Mouse (Mus musculus): ENCODE measurements around the gene Prkcb.

The Prkcb gene

DNA sequence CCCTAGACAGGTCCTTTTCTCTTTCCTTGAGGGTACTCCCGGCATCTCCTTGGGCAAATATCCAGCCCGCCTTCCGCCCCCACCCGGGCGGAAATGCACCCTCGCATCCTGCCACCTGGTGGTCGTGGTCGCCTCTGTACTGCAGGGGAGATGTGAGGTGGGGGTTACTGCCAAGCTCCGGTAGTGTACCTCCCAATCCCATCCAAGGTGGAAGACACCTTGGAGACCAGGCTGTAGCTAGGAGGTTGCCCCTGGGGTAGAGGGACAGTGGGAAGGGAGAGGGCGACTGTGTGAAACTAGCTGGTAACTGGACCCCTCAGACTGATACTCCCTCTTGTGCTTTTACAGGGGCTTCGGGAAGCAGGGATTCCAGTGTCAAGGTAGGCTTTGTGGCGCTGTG is 1.6 kb downstream of the Prkcb start:
- DNase-seq (ENCODE audit: low spot score) = no peak

- no peak for DNase-seq (ENCODE audit: low spot score)
These were observed 2.2 kb downstream of the Prkcb start for GRCm38 (mm10) chr7:122290771-122291170.

GRCm38 (mm10) chr7:122292151-122292550 is 3.6 kb downstream of the Prkcb start:
- DNase-seq (ENCODE audit: low spot score) = no peak

GRCm38 (mm10) chr7:122294111-122294510 is 5.6 kb downstream of the Prkcb start:
- DNase-seq (ENCODE audit: low spot score) = no peak

DNA sequence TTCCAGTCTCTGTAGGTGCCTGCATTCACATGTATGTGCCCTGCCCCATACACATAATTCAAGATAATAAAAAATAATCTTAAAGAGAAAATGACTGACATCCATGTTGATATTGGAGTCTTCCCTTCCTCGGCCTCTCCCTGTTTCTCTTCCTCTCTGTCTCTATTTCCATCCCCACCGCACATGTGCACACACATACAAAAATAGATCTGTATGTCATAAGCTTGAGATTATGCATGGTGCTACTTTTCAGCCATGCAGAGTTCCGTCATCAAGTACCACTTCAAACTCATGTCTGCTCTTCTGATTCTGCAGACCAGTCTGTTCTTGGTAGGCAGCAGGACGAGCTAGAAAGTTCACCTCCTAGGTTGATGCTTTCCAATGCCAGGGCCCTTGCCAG is 6.8 kb downstream of the Prkcb start:
- no peak for DNase-seq (ENCODE audit: low spot score)

DNA sequence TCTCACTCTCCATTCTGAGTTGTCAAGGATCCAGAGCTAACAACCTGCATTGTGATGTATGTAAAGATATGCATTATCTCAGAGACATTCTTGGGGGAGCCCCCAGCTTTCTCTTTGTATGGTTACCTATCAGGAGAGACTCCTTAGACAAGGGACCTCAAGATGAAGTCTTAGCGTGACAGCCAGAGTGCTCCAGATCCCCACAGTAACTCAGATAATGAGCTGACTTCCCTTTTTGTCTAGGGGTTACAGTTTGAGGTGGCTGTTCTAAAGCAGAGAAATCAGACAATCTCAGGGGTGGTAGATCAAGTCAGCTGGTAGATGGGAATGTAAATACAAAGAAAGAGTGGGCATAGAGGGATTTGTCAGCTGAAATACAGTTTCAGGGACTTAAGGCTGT is 7.8 kb downstream of the Prkcb start:
- DNase-seq (ENCODE audit: low spot score) = no peak

DNA sequence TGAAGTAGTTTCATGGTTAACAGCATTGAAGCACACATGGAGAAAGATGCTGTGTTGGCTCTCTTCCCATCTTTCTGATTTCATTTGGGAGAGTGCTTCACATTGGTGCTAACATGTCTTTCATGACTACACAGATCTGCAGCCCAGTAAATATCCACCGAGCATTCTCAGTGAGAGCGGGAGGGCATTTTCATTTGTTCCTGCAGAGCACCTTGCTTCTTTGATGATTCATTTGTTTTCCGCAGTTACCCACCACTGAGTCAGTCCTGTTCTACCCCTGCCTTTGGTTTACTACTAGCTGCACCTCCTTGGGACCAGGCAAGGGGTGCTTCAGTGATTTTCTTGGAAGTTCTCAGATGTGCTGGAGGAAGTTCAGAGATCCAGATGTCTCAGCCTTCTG is 8.3 kb downstream of the Prkcb start:
- no peak for DNase-seq (ENCODE audit: low spot score)

GRCm38 (mm10) chr7:122297627-122298026 is 9.1 kb downstream of the Prkcb start:
- no peak for DNase-seq (ENCODE audit: low spot score)

DNA sequence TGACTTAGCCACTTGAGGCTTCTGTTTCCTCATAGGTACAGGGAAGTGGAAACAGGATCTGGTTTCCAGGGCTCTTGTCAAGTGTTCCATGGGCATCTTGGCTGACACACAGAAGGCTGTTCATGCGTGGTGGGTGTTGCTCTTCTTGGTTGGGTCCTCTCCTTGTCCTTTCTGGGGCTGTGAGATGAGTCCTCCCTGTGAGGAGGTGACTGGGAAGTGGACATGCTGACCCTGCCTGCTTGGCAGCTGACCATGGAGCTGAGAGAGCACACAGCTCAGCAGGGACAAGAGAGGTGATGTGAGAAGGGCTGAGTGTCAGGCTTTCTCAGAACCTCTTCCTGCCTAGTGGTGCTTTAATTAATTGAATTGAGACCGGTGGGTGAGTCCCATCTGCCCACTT is 10.2 kb downstream of the Prkcb start:
- DNase-seq (ENCODE audit: low spot score) = no peak

GRCm38 (mm10) chr7:122300538-122300937 is 12.0 kb downstream of the Prkcb start:
- no peak for DNase-seq (ENCODE audit: low spot score)

GRCm38 (mm10) chr7:122302538-122302937 is 14.0 kb downstream of the Prkcb start:
- no peak for DNase-seq (ENCODE audit: low spot score)

GRCm38 (mm10) chr7:122303988-122304387 is 15.4 kb downstream of the Prkcb start:
- DNase-seq (ENCODE audit: low spot score) = no peak

DNA sequence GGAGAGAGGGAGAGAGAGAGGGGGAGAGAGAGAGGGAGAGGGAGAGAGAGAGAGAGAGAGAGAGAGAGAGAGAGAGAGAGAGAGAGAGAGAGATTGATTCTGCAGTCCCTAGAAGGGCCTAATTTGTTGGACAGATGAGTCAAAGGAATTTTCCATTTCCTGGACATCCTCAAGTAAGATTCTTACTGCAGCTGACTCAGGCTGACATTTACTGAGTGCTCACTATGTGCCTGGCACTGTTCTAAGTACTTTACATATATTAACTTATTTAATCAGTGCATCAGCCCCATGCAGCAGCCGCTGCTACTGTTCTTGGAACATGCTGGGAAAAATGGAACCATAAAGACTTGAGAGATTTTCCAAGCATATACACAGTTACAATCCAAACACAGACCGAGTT is 16.0 kb downstream of the Prkcb start:
- no peak for DNase-seq (ENCODE audit: low spot score)

DNA sequence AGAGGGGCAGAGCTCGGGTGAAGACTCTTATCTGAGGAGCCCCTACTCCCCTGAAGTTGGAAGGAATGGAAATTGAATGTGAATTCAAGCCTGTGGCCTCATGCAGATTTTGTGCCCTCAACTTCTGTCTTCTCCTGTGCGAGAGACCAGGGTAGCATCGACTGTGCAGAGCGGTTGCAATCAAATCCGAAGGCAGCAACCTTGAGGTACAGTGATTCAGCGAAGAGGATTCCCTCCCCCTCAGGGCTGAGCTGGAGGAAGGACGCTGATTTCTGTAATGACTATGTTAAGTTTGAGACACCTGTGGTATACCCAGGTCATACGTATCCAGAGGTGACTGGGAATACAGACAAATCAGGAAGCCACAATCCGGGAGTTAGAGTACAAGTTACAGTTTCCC is 18.7 kb downstream of the Prkcb start:
- no peak for DNase-seq (ENCODE audit: low spot score)

DNA sequence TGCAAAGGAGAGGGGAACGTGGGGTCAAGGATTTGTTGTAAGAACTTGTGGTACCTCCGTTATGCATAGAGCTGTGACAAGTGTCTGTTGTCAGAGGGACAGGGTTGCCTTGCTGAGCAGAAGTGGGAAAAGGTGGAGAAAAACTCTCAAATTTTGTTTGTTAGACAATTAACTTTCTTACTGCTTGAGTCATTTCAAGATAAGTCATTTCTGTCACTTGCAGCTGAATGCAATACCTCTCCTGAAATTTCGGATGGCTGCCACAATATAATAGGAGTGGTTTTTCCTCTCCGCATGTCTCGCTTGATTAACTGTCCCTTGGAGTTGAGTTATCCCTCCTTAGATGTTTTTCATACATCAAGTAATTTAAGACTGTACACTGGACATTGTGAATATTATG is 20.1 kb downstream of the Prkcb start:
- DNase-seq (ENCODE audit: low spot score) = no peak

DNA sequence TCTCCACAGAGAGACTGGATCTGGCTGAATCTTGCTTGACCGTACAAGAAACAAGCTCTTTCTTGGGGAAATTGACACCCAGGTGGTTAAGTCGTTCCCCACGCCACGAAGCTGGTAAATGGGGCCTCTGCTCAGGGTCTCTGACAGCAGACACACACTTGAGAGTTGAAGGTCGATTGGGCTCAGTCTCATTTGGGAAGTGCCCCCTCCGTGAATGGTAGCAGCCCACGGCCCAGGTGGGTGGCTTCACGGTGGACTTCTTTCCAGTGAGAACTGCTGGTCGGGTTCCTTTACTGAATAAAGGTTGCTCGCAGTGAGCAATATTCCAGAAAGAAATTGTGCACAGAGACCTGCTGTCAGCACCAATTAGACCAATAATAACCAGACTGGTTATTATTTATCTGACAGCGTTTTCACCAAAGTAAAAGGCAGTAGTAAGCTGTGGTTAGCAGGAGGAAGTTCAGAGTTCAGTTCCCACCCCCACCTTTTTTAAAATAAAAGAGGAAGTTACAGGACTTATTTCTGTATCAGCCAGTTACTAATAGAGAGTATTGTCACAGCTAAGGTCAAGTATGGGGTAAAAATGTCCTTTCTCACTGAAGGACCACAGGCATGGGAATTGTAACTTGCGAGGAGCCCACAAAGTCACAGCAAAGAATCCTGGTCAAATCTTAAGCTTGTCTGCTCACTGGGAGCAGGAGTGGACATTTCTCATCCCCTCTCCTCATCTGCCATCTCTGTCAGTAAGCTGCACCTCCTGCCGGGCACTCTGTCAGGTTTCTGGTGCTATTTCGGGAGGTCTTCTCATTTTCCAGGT is 21.6 kb downstream of the Prkcb start:
- no peak for DNase-seq (ENCODE audit: low spot score)

- DNase-seq (ENCODE audit: low spot score) = no peak
These were observed 22.1 kb downstream of the Prkcb start for GRCm38 (mm10) chr7:122310726-122311018.

- no peak for DNase-seq (ENCODE audit: low spot score)
These were observed 25.3 kb downstream of the Prkcb start for GRCm38 (mm10) chr7:122313690-122314477.

DNA sequence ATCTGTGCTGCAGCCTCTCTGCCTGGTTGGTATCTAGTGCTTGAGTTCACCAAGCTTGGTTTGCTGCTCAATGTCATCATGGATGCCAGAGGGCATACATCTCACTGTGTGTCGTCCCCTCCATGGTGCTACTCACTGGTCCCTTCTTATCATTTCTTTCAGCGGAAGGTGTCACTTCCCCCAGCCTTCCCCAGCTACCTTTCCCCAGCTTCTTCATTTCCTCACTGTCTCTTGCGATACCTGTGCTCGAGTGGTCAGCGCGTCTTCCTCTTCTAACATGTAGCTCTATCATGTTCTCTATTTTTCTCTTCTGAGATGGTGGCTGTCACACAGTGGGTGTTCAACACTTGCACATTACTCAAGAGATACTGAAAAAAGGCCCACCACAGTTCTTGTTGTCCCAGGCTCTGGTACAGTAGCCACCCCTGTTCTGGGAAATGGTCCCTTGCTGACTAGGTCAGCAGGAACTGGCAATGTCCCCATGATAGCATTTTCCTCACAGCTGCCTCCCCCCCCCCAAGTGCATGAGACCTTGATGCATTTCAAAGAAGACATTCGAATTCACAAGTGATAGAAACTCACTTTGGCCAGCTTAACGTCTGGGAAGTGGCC is 27.3 kb downstream of the Prkcb start:
- no peak for DNase-seq (ENCODE audit: low spot score)

DNA sequence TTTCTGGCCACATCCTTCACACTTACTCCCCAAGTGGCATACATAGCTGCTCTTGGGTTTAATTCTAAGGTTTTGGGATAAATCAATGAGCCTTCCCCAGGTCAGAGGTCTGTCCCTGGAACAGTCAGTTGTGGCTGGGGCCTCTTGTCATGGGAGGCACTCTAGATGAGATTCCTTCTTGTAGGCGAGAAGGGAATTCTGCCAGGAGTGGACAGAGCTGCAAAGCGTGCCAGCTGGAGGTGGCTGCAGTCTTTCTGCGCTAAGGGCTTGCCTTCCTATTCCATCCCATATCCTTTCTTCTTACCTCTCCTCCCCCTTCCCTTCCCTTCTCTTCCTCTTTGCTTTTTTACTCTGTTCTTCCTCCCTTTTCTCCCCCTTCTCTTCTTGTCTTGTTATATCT is 28.1 kb downstream of the Prkcb start:
- DNase-seq (ENCODE audit: low spot score) = no peak

DNA sequence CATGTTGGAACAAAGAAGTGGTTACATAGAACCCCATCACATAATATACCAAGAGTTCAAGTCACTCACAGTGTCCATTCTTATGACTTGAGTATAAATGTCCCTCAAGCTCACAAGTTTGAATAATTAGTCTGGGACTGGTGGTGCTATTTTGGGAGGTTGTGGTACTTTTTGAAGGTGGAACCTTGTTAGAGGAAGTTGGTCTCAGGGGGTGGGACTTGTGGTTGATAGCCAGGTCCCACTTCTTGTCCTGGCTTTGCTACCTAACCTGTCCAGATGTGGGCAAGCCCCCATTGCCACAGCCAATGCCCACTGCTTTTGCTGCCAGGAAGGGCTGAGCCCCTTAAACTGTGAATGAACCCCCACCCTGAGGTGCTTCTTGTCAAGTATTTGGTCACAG is 28.9 kb downstream of the Prkcb start:
- no peak for DNase-seq (ENCODE audit: low spot score)

DNA sequence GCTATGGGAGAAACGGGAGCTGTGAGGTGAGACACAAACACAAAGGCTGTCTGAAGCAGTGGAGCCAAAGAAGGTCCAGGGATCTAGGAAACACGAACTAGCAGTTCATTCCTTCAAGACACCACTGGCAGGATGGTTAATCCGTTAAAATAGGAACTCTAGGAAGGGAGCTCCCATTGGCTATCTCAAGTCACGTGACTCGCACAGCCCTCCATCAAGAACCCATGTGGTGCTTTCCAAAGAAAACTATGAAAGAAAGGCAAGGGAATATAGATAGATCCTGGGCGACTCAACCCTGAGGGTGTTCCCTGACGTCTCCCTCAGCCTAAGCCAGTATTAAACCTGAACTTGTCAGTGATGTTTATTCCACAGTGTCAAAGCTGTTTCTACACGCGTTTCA is 31.0 kb downstream of the Prkcb start:
- DNase-seq (ENCODE audit: low spot score) = no peak

GRCm38 (mm10) chr7:122320843-122321544 is 32.4 kb downstream of the Prkcb start:
- DNase-seq (ENCODE audit: low spot score) = no peak

All from left cerebral cortex, adult 11 months (tissue).